Mouse (Mus musculus): ENCODE results near the gene Fcgr1. TPM values are rescaled to one million over a fixed set of nuclear protein-coding genes. Genes with fewer than 3 reads are reported as not detected.
A peak's percentile ranks its signal among the peaks of the same experiment; 100 is the strongest.

Fcgr1 gene
- polyA plus RNA-seq, 1 experiment from 2014 or later = 1.7 TPM

GRCm38 (mm10) chr3:96335163-96335550 lies 41.4 kb upstream of the Fcgr1 start:
- no peak overlapping the region for H3K4me2 ChIP-seq (ENCODE audit: low read length)
- no peaks in the 10 kb centered on the region for H3K36me3 ChIP-seq (ENCODE audit: control insufficient read depth, insufficient read depth, low read length)
- no peak overlapping the region for H3K9ac ChIP-seq (ENCODE audit: low read depth, low read length)
- no peak overlapping the region for H3K27ac ChIP-seq (ENCODE audit: low read depth, low read length)
- WGBS = 59% methylated on average over 6 of the region's 6 CpGs
- no peak overlapping the region for H3K4me3 ChIP-seq (ENCODE audit: low read length)
- peaks cover 2% of the 10 kb centered on the region; the same call in 1 of the 2 replicates for H3K9me3 ChIP-seq (ENCODE audit: control insufficient read depth, low read length)
- ATAC-seq = no peak
- peaks cover 84% of the 10 kb centered on the region for H3K27me3 ChIP-seq (replicated peaks; ENCODE audit: control insufficient read depth, insufficient read depth, low read length)
- no peaks in the 10 kb centered on the region for H3K4me1 ChIP-seq (ENCODE audit: control insufficient read depth, insufficient read depth, low read depth, low read length)

GRCm38 (mm10) chr3:96334175-96335162 lies 40.7 kb upstream of the Fcgr1 start:
- H3K9ac ChIP-seq (ENCODE audit: low read depth, low read length) = no peak overlapping the region
- H3K9me3 ChIP-seq (ENCODE audit: control insufficient read depth, low read length) = peaks cover 2% of the 10 kb centered on the region; the same call in 1 of the 2 replicates
- no peaks in the 10 kb centered on the region for H3K36me3 ChIP-seq (ENCODE audit: control insufficient read depth, insufficient read depth, low read length)
- H3K27me3 ChIP-seq (replicated peaks; ENCODE audit: control insufficient read depth, insufficient read depth, low read length) = peaks cover 90% of the 10 kb centered on the region
- 5% methylated on average over 36 of the region's 36 CpGs for WGBS
- no peak overlapping the region for H3K27ac ChIP-seq (ENCODE audit: low read depth, low read length)
- no peaks in the 10 kb centered on the region for H3K4me1 ChIP-seq (ENCODE audit: control insufficient read depth, insufficient read depth, low read depth, low read length)
- no peak overlapping the region for H3K4me3 ChIP-seq (ENCODE audit: low read length)
- no peak overlapping the region for H3K4me2 ChIP-seq (ENCODE audit: low read length)
- ATAC-seq = no peak

GRCm38 (mm10) chr3:96333396-96334174 lies 39.8 kb upstream of the Fcgr1 start:
- no peak overlapping the region for H3K9ac ChIP-seq (ENCODE audit: low read depth, low read length)
- H3K27ac ChIP-seq (ENCODE audit: low read depth, low read length) = no peak overlapping the region
- H3K4me3 ChIP-seq (ENCODE audit: low read length) = no peak overlapping the region

DNA sequence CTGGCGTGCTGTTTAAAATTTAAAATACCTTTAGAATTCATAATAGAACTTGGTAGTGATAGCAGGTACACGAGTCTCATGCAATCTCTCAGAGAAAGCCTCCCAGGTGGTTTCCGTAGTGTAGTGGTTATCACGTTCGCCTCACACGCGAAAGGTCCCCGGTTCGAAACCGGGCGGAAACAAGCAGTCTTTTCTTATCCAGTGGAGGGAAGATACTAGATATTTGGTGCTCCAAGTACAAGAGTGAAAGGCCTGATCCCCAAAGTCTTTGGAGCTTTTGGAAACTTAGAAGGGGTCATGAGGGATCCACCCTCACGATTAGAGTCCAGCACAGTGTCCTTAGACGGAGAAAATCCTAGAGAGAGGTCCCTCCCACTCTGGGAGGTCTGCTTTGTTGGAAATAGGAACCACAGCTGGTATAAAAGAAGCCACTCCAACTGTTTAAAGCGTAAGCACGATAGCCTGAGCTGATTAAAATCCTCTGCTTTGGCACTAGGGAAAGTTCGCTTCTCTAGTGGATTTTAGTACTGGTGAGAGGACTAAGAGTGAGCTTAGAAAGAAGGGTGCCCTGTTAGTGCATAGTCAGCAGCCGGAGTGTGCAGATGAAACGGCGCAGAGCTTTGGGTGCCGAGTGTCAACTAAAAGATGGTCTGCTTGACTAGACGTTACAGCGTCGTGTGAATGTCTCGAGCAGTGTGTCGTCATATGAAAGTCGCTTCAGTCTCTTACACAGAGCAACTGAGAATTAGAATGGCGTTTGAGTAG lies 39.0 kb upstream of the Fcgr1 start:
- no peak overlapping the region for H3K4me3 ChIP-seq (ENCODE audit: low read length)
- no peak overlapping the region for H3K27ac ChIP-seq (ENCODE audit: low read depth, low read length)
- H3K9me3 ChIP-seq (ENCODE audit: control insufficient read depth, low read length) = peaks cover 2% of the 10 kb centered on the region; the same call in 1 of the 2 replicates
- H3K27me3 ChIP-seq (replicated peaks; ENCODE audit: control insufficient read depth, insufficient read depth, low read length) = peaks cover 83% of the 10 kb centered on the region
- WGBS = 3% methylated on average over 27 of the region's 27 CpGs
- no peak for ATAC-seq
- H3K9ac ChIP-seq (ENCODE audit: low read depth, low read length) = no peak overlapping the region
- no peaks in the 10 kb centered on the region for H3K4me1 ChIP-seq (ENCODE audit: control insufficient read depth, insufficient read depth, low read depth, low read length)
- no peaks in the 10 kb centered on the region for H3K36me3 ChIP-seq (ENCODE audit: control insufficient read depth, insufficient read depth, low read length)
- H3K4me2 ChIP-seq (ENCODE audit: low read length) = no peak overlapping the region

More at GRCm38 (mm10) chr3:96333396-96334174, 39.8 kb upstream of the Fcgr1 start:
- H3K36me3 ChIP-seq (ENCODE audit: control insufficient read depth, insufficient read depth, low read length) = no peaks in the 10 kb centered on the region
- ATAC-seq = no peak
- H3K27me3 ChIP-seq (replicated peaks; ENCODE audit: control insufficient read depth, insufficient read depth, low read length) = peaks cover 90% of the 10 kb centered on the region
- no peaks in the 10 kb centered on the region for H3K4me1 ChIP-seq (ENCODE audit: control insufficient read depth, insufficient read depth, low read depth, low read length)
- WGBS = 3% methylated on average over 25 of the region's 25 CpGs
- H3K9me3 ChIP-seq (ENCODE audit: control insufficient read depth, low read length) = peaks cover 2% of the 10 kb centered on the region; the same call in 1 of the 2 replicates
- H3K4me2 ChIP-seq (ENCODE audit: low read length) = 0 out of 2 replicates have a peak overlapping the region, but pooled peaks have one; percentile 7

GRCm38 (mm10) chr3:96332000-96332399 lies 38.2 kb upstream of the Fcgr1 start:
- WGBS = 20% methylated on average over 14 of the region's 14 CpGs
- Histone ChIP-seq H3K9ac (ENCODE audit: low read depth, low read length) (no peak overlapping the region), H3K27ac (ENCODE audit: low read depth, low read length) (no peak overlapping the region)

GRCm38 (mm10) chr3:96331438-96331837 lies 37.7 kb upstream of the Fcgr1 start:
- Histone ChIP-seq H3K4me2 (ENCODE audit: low read length) (no peak overlapping the region), H3K9ac (ENCODE audit: low read depth, low read length) (no peak overlapping the region), H3K9me3 (ENCODE audit: control insufficient read depth, low read length) (no peaks in the 10 kb centered on the region), H3K27me3 (replicated peaks; ENCODE audit: control insufficient read depth, insufficient read depth, low read length) (peaks cover 79% of the 10 kb centered on the region), H3K36me3 (ENCODE audit: control insufficient read depth, insufficient read depth, low read length) (no peaks in the 10 kb centered on the region), H3K4me1 (ENCODE audit: control insufficient read depth, insufficient read depth, low read depth, low read length) (no peaks in the 10 kb centered on the region; the same call in 1 of the 2 replicates), H3K27ac (ENCODE audit: low read depth, low read length) (no peak overlapping the region), H3K4me3 (ENCODE audit: low read length) (no peak overlapping the region)
- ATAC-seq = no peak
- 74% methylated on average over 7 of the region's 7 CpGs for WGBS

More at GRCm38 (mm10) chr3:96332000-96332399, 38.2 kb upstream of the Fcgr1 start:
- Histone ChIP-seq H3K4me3 (ENCODE audit: low read length) (no peak overlapping the region), H3K4me2 (ENCODE audit: low read length) (no peak overlapping the region), H3K36me3 (ENCODE audit: control insufficient read depth, insufficient read depth, low read length) (no peaks in the 10 kb centered on the region), H3K27me3 (replicated peaks; ENCODE audit: control insufficient read depth, insufficient read depth, low read length) (peaks cover 81% of the 10 kb centered on the region), H3K4me1 (ENCODE audit: control insufficient read depth, insufficient read depth, low read depth, low read length) (no peaks in the 10 kb centered on the region; the same call in 1 of the 2 replicates), H3K9me3 (ENCODE audit: control insufficient read depth, low read length) (no peaks in the 10 kb centered on the region)
- ATAC-seq = no peak

DNA sequence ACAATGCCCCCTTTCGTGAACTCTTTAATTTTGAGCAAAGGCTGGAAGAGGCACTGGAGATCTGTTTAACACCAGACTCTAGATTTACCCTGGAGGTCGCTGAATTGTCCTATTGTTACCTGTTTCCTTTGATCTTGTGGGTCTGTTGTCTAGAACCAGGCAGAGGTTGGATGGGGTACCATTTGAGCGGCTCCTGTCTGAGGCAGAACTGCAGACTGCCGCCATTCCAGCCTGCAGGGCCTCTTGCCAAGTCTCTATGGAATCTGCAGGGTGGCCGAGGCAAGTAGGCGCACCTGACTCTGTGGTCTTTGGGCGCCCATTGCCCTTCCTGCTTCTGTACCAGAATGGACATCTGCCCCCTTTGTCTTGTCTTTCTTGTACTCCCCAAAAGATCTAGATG lies 36.8 kb upstream of the Fcgr1 start:
- Histone ChIP-seq H3K36me3 (ENCODE audit: control insufficient read depth, insufficient read depth, low read length) (no peaks in the 10 kb centered on the region), H3K27ac (ENCODE audit: low read depth, low read length) (no peak overlapping the region)
- no peak for ATAC-seq

GRCm38 (mm10) chr3:96330181-96330580 lies 36.4 kb upstream of the Fcgr1 start:
- Histone ChIP-seq H3K27me3 (replicated peaks; ENCODE audit: control insufficient read depth, insufficient read depth, low read length) (peaks cover 78% of the 10 kb centered on the region), H3K36me3 (ENCODE audit: control insufficient read depth, insufficient read depth, low read length) (no peaks in the 10 kb centered on the region), H3K27ac (ENCODE audit: low read depth, low read length) (no peak overlapping the region), H3K4me1 (ENCODE audit: control insufficient read depth, insufficient read depth, low read depth, low read length) (no peaks in the 10 kb centered on the region; the same call in 1 of the 2 replicates), H3K4me2 (ENCODE audit: low read length) (no peak overlapping the region), H3K9ac (ENCODE audit: low read depth, low read length) (no peak overlapping the region), H3K4me3 (ENCODE audit: low read length) (no peak overlapping the region), H3K9me3 (ENCODE audit: control insufficient read depth, low read length) (no peaks in the 10 kb centered on the region)
- 86% methylated on average over 4 of the region's 4 CpGs for WGBS
- ATAC-seq = no peak

More for the DNA sequence above, 36.8 kb upstream of the Fcgr1 start:
- 67% methylated on average over 7 of the region's 7 CpGs for WGBS
- Histone ChIP-seq H3K9me3 (ENCODE audit: control insufficient read depth, low read length) (no peaks in the 10 kb centered on the region), H3K4me3 (ENCODE audit: low read length) (no peak overlapping the region), H3K9ac (ENCODE audit: low read depth, low read length) (no peak overlapping the region), H3K27me3 (replicated peaks; ENCODE audit: control insufficient read depth, insufficient read depth, low read length) (peaks cover 78% of the 10 kb centered on the region), H3K4me2 (ENCODE audit: low read length) (no peak overlapping the region), H3K4me1 (ENCODE audit: control insufficient read depth, insufficient read depth, low read depth, low read length) (no peaks in the 10 kb centered on the region; the same call in 1 of the 2 replicates)

Measured in hindbrain, embryonic 16.5 days (tissue).